Mouse (Mus musculus) erythroblast, embryonic 14.5 days (primary cell): Measurements from ENCODE around the gene Cox16. TPM values are rescaled to one million over a fixed set of nuclear protein-coding genes. Genes with fewer than 3 reads are reported as not detected.
"Not testable (repeated sequence)": the region's sequence is repeated elsewhere in the genome, so short reads cannot be mapped to it uniquely, and the experiment has no call there.

Source experiments
- H3K27me3 ChIP-seq: 2 replicates; pipeline ENCODE4 v1.6.1; 2012; ENCODE audit warnings: inconsistent platforms; ENCODE audit not compliant: control insufficient read depth
- H3K36me3 ChIP-seq: 2 replicates; pipeline ENCODE4 v1.6.1; 2012; ENCODE audit warnings: mild to moderate bottlenecking, inconsistent platforms; ENCODE audit not compliant: control insufficient read depth
- H3K4me1 ChIP-seq: 2 replicates; pipeline ENCODE4 v1.6.1; 2012; ENCODE audit warnings: inconsistent platforms; ENCODE audit not compliant: control insufficient read depth
- H3K4me3 ChIP-seq: replicated peaks from 2 replicates; pipeline ENCODE3; 2012; ENCODE audit warnings: moderate library complexity, mild to moderate bottlenecking, inconsistent platforms
- H3K9me3 ChIP-seq: 2 replicates; pipeline ENCODE4 v1.6.1; 2012; ENCODE audit warnings: low read length, inconsistent platforms, mixed read lengths; ENCODE audit not compliant: control insufficient read depth
- GATA1 ChIP-seq: IDR thresholded peaks from 2 replicates; pipeline ENCODE4 v1.6.1; 2012; ENCODE audit warnings: low read length, inconsistent platforms, mixed read lengths
- TAL1 ChIP-seq: IDR thresholded peaks from 3 replicates; pipeline ENCODE4 v1.6.1; 2012; ENCODE audit warnings: low read length, inconsistent platforms, mixed read lengths
- polyA plus RNA-seq: library from polyadenylated mRNA; stranded (reverse); fragments of >175 nt; gene quantifications from 2 replicates; pipeline ENCODE4 v1.2.3, GENCODE M21; 2012

Cox16 gene
- 0.68 and 2.5 TPM in 2 replicates for polyA plus RNA-seq

DNA sequence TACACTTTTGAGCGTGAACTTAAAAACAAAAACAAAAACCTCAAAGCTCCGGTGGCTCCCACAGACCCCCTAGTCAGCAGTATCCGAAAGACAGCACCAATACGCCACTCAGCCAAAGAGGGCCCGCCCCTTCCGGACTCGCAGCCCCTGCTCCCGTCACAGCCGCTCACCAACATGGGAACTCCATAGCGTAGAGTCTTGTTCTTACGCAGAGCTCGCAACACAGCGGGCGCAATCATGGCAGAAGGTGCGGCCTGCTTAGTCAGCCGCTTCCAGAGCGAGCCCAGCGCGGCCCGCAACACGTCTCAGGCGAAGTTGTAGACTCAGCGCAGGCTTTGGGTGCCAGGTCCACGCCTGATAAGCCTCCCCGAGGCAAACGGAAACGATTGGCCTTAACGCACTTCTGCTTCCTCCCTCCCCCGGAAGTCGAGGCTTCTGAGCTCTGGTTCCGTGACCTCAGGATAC lies at the start of gene Cox16:
Gene Cox16 (minus strand): TSS at position 401 of the 465 bp plus-strand sequence.
- no peaks in the 10 kb centered on the region for H3K9me3 ChIP-seq
- peaks cover 13% of the 10 kb centered on the region for H3K4me1 ChIP-seq
- peaks cover 4% of the 10 kb centered on the region for H3K36me3 ChIP-seq
- TF ChIP-seq TAL1 (no peak), GATA1 (peak; percentile 60; the same call in 1 of the 2 replicates)
- H3K27me3 ChIP-seq, result no peaks in the 10 kb centered on the region
- peak within 1 kb of the TSS; percentile 67 for H3K4me3 ChIP-seq

DNA sequence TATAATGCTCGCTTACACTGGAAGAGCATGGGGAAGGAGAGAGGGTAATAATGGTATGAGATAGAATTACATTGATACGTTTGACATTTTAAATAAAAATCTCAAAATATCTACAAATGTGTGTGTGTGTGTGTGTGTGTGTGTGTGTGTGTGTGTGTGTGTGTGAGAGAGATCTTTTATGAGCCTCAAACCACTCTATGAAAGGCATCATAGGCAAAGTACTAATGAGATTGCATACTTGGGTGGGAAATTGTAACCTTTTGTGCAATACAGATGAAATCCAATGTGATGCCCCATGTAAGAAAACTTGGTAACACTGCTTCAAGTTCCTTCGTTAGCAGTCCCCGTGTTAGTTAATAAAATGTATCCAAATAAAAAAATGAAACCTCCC lies 48.1 kb upstream of the Cox16 start:
- Histone ChIP-seq H3K4me1 (peaks cover 23% of the 10 kb centered on the region), H3K36me3 (no peaks in the 10 kb centered on the region), H3K4me3 (peak overlapping the region; percentile 69), H3K9me3 (no peaks in the 10 kb centered on the region), H3K27me3 (no peaks in the 10 kb centered on the region)
- TF ChIP-seq GATA1 (no peak), TAL1 (no peak)

DNA sequence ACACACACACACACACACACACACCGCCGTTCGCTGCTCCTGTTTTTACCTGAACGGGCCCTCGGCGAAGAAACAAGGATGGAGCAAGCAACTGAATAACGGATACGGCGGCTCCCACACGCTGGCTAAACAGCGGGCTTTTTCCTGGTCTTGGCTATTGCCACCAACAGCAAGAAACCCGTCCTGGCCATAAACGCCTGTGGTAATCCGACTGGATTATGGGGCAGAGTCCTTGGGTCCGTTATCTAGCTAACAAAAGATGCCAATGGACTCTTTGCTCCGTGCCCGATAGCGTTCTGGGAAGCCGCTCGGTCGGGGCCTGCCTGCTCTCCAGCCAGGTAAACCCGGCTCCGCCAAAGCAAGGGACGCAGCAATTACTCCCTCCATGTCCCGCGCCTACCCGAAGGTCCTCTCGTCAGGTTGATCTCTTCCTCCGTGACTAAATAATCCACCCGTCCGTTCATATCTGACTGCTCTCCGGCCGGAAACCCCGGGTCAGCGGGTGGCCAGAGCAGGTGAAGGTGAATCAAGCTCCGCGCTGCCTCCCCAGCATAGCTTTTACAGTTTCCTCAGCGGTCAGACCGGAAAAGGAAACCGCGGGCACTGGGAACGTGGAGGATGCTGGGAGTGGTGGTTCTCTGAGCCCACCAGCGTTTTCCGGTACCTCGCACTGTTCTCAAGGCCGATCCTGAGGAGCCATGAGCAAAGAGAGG lies 47.5 kb upstream of the Cox16 start, which contains the start of the genes Gm20498 and Synj2bp:
Gene Gm20498 (minus strand): TSS at position 590 of the 713 bp plus-strand sequence.
Gene Synj2bp (minus strand): TSS at position 596 of the 713 bp plus-strand sequence.
- Histone ChIP-seq H3K4me1 (peaks cover 23% of the 10 kb centered on the region), H3K4me3 (peak within 1 kb of the TSS; percentile 69), H3K36me3 (no peaks in the 10 kb centered on the region), H3K9me3 (no peaks in the 10 kb centered on the region), H3K27me3 (no peaks in the 10 kb centered on the region)
- no peak for TF ChIP-seq TAL1
- no peak for TF ChIP-seq GATA1

DNA sequence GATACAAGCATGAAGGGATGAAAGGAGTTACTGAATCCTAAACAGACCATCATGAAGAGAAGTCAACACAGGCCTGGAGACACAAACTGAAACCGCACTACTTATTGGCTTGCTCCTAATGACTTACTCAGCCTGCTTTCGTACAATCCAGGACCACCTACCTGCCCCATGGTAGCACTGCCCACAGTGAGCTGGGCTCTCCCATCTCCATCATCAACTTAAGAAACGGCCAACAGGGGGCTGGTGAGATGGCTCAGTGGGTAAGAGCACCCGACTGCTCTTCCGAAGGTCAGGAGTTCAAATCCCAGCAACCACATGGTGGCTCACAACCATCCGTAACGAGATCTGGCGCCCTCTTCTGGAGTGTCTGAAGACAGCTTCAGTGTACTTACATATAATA lies 45.7 kb upstream of the Cox16 start:
- not testable (repeated sequence) for H3K27me3 ChIP-seq, H3K36me3 ChIP-seq, H3K9me3 ChIP-seq, H3K4me3 ChIP-seq
- peaks cover 23% of the 10 kb centered on the region for H3K4me1 ChIP-seq

DNA sequence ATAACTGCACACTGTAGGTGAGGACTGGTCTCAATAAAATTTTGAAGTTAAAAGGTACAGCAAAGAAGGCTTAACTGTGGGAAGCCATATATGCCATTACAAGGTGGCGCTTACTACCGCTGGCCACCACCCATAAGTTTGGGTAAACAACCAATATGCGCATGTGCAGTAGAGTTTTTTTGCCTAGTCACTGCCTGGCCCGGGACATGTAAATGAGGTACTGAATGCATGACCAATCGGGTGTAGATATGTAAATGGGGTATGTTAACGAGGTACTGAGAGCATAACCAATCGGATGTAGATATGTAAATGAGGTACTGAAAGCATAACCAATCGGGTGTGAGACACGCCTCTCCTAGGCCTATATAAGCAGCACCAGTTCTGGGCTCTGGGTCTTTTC lies 12.0 kb upstream of the Cox16 start:
- H3K36me3 ChIP-seq, result peaks cover 12% of the 10 kb centered on the region
- not testable (repeated sequence) for H3K9me3 ChIP-seq, H3K4me1 ChIP-seq, H3K4me3 ChIP-seq, H3K27me3 ChIP-seq

DNA sequence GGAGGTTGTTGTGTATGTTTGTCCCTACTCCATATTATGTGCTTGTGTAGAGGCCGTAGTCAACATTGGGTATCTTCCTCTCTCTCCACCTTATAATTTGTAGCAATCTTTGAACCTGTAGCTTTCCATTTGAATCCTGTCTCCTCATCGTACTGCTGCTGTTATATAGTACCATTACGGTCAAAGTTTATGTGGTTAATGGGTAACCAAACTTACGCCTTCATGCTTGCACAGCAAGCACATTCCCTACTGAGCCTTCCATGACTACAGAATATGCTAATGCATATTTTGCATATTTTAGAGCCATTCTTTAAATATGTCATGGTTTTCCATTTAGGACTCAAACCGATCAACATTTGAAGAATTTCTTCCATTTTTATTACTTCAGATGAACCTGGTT lies 5.6 kb upstream of the Cox16 start:
- H3K9me3 ChIP-seq, result peaks cover 3% of the 10 kb centered on the region
- H3K4me3 ChIP-seq, result no peak overlapping the region
- no peak for TF ChIP-seq GATA1
- TF ChIP-seq TAL1, result no peak
- no peaks in the 10 kb centered on the region for H3K27me3 ChIP-seq
- peaks cover 2% of the 10 kb centered on the region for H3K4me1 ChIP-seq
- H3K36me3 ChIP-seq, result no peaks in the 10 kb centered on the region; the same call in 1 of the 2 replicates

DNA sequence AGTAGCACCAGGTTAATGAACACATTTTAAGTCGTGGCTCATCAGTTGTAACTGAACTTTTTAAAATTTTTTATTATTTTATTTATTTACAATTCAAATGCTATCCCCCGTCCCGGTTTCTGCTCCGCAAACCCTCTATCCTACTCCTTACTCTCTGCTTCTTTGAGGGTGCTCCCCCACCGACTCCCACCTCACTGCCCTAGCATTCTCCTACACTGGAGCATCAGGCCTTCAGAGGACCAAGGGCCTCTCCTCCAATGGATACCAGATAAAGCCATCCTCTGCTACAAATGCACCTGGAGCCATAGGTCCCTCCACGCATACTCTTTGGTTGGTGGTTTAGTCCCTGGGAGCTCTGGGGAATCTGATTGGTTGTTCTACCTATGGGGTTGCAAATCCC lies 384 bp upstream of the Cox16 start:
- peaks cover 2% of the 10 kb centered on the region; the same call in 1 of the 2 replicates for H3K36me3 ChIP-seq
- H3K4me3 ChIP-seq, result peak overlapping the region; percentile 67
- H3K27me3 ChIP-seq, result no peaks in the 10 kb centered on the region
- TF ChIP-seq GATA1 (no peak), TAL1 (no peak)
- H3K4me1 ChIP-seq, result peaks cover 13% of the 10 kb centered on the region
- H3K9me3 ChIP-seq, result no peaks in the 10 kb centered on the region

DNA sequence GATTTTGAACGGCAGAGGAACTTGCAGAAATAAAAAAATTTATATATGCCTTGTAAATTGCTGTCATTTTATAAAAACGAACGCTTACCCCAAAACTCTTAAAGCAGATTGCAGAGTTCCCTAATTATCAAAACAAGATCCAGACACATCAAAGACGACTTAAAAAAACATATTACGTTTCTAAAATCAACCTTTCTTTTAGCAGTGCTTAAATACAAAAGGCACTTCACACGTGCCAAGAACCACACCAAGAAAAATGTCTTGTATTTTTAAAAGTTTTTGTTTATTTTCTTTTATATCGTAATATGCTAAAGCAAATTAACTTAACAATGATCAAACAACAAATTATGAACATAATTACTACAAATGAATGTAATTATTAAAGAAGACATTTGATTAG lies 715 bp downstream of the Cox16 start:
- peaks cover 6% of the 10 kb centered on the region for H3K36me3 ChIP-seq
- peaks cover 13% of the 10 kb centered on the region for H3K4me1 ChIP-seq
- no peaks in the 10 kb centered on the region for H3K9me3 ChIP-seq
- TF ChIP-seq TAL1 (no peak), GATA1 (no peak)
- no peaks in the 10 kb centered on the region for H3K27me3 ChIP-seq
- H3K4me3 ChIP-seq, result peak overlapping the region; percentile 67

DNA sequence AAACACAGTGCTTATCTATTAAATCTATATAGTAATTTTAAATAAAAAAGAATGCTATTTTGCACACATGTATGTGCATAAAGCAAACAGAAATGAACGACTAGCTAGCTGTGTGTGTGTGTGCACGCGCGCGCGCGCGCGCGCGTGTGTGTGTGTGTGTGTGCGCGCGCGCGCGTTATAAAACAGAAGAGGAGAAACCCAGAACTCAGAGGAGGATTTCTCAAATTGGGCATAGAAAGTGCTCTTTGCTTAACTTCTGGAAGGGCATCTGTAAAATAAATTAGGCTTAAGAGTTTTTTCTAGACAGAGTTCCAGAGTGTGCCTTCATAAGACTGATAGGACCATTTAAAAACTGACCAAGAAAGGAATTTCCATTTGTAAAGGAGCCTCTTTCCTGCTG lies 1.3 kb downstream of the Cox16 start:
- Histone ChIP-seq H3K36me3 (peaks cover 6% of the 10 kb centered on the region), H3K27me3 (no peaks in the 10 kb centered on the region), H3K9me3 (no peaks in the 10 kb centered on the region), H3K4me1 (peaks cover 13% of the 10 kb centered on the region), H3K4me3 (peak overlapping the region; percentile 67)
- TF ChIP-seq TAL1 (no peak), GATA1 (no peak)

DNA sequence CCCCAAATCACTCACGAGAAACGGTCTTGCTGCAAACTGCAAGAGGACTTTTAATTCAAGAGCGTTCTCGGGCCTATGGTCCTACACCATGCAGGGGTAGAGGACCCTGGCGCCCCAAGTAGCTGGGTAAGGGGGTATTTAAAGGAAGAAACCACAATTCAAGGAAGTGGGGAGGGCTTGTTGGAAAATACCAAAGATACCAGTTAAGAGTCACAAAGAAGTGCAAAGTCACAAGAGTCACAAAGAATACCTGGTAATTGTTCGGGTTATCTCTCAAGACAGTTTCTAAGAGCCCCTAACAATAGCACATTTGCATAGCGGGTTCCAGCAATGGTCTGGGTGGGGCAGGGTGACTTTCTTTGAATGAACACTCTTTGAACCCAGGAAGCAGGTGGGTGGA lies 25.9 kb downstream of the Cox16 start:
- not testable (repeated sequence) for H3K36me3 ChIP-seq, H3K4me3 ChIP-seq, H3K4me1 ChIP-seq, H3K27me3 ChIP-seq
- peaks cover 35% of the 10 kb centered on the region for H3K9me3 ChIP-seq

DNA sequence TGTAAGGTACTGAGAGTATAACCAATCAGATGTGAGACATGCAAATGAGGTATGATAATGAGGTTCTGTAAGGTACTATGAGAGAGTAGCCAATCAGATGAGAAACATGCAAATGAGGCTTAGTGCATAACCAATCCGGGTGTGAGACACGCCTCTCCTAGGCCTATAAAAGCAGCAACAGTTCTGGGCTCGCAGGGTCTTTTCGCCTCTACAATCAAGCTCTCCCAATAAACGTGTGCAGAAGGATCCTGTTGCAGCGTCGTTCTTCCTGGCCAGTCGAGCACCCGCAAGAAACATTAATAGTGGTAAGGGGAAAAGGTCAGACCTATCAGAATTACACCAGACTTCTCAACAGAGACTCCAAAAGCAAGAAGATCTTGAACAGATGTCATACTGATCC lies 45.9 kb downstream of the Cox16 start:
- H3K4me3 ChIP-seq, H3K27me3 ChIP-seq, H3K4me1 ChIP-seq, H3K9me3 ChIP-seq, H3K36me3 ChIP-seq: not testable (repeated sequence)

DNA sequence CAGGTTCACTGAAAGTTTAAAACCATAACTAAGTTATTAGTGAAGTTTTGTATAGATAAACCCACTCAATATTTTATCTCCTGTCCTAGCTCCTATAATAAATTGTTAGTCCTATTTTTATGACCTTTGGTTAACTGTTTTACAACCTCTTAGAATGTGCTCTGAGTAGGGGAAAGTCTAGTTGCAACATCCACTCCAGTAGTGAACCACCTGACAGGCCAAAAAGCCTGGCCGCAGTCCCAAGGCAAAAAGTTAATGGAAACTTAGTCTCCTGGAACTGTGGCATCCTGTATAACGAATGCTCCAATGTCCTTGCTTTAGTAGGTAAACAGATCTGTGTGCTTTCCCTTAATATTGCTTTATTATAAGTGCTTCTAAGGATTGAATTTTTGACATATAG lies 50.1 kb downstream of the Cox16 start:
- not testable (repeated sequence) for H3K27me3 ChIP-seq, H3K36me3 ChIP-seq, H3K4me3 ChIP-seq, H3K4me1 ChIP-seq
- peaks cover 28% of the 10 kb centered on the region for H3K9me3 ChIP-seq
